Mouse (Mus musculus): Measurements from ENCODE around the gene Ptpn7. TPM values are rescaled to one million over a fixed set of nuclear protein-coding genes. Genes with fewer than 3 reads are reported as not detected.
"Not testable (repeated sequence)": the region's sequence is repeated elsewhere in the genome, so short reads cannot be mapped to it uniquely, and the experiment has no call there.

The Ptpn7 gene
- polyA plus RNA-seq, 1 experiment from 2014 or later, result 2.1 TPM

DNA sequence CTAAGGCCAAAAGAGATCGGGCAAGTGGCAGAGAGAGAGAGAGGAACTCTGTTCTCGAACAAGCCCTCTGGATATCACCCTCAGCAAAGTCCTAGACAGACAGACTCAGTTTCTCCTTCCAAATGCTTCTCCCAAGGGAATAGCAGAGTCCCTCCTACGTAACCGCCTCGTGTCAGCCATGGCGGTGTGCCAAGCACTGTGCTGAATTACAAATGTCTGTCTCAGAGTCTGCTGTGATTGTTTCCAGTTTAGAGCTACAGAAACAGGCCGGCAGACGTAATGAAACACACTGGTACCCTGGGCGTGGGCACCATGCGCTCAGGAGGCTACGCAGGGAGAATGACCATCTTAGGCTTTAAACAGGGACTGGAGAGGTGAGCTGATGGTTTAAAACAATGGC is 36.2 kb upstream of the Ptpn7 start:
- no peak overlapping the region for H3K27ac ChIP-seq (replicated peaks; ENCODE audit: low read depth, low read length)
- DNase-seq (ENCODE audit: low spot score) (no peak), ATAC-seq (ENCODE audit: low read depth) (no peak)
- H3K36me3 ChIP-seq (ENCODE audit: control insufficient read depth, insufficient read depth, low read length), result no peaks in the 10 kb centered on the region
- no peak overlapping the region for H3K9ac ChIP-seq (ENCODE audit: low read depth, low read length)
- H3K4me3 ChIP-seq (ENCODE audit: low read depth, low read length), result no peak overlapping the region
- H3K9me3 ChIP-seq (ENCODE audit: control insufficient read depth, low read length), result no peaks in the 10 kb centered on the region
- H3K27me3 ChIP-seq (replicated peaks; ENCODE audit: control insufficient read depth, insufficient read depth, low read length), result peaks cover 6% of the 10 kb centered on the region; the same call in 1 of the 2 replicates
- WGBS, result 58% methylated on average over 11 of the region's 11 CpGs
- peaks cover 23% of the 10 kb centered on the region for H3K4me1 ChIP-seq (ENCODE audit: control insufficient read depth, insufficient read depth, low read length)
- H3K4me2 ChIP-seq (ENCODE audit: low read depth, low read length), result no peak overlapping the region

DNA sequence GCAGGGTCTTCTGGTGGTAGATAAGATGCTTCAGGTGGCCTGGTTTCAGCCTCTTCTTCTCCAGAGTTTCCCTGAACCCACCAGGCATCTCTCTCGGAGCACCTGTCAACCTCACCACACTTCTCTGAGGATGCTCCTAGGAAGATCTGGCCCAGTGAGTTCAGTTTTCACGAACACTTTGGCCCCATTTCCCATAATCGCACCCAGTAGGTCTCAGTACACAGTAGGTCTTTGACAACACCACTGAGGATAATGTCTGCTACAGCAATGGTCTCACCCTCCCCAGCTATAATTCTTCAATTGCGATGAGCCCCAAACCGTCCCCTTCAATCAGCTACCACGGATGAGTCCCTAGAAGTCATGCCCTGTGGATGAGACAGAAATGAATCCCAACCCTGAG is 35.1 kb upstream of the Ptpn7 start:
- no peak for ATAC-seq (ENCODE audit: low read depth)
- no peak overlapping the region for H3K27ac ChIP-seq (replicated peaks; ENCODE audit: low read depth, low read length)
- peaks cover 10% of the 10 kb centered on the region; the same call in 1 of the 2 replicates for H3K27me3 ChIP-seq (replicated peaks; ENCODE audit: control insufficient read depth, insufficient read depth, low read length)
- peaks cover 23% of the 10 kb centered on the region for H3K4me1 ChIP-seq (ENCODE audit: control insufficient read depth, insufficient read depth, low read length)
- H3K4me2 ChIP-seq (ENCODE audit: low read depth, low read length), result no peak overlapping the region
- H3K9ac ChIP-seq (ENCODE audit: low read depth, low read length), result no peak overlapping the region
- no peaks in the 10 kb centered on the region for H3K36me3 ChIP-seq (ENCODE audit: control insufficient read depth, insufficient read depth, low read length)
- DNase-seq (ENCODE audit: low spot score), result no peak
- 91% methylated on average over 6 of the region's 6 CpGs for WGBS
- H3K4me3 ChIP-seq (ENCODE audit: low read depth, low read length), result no peak overlapping the region
- no peaks in the 10 kb centered on the region for H3K9me3 ChIP-seq (ENCODE audit: control insufficient read depth, low read length)

DNA sequence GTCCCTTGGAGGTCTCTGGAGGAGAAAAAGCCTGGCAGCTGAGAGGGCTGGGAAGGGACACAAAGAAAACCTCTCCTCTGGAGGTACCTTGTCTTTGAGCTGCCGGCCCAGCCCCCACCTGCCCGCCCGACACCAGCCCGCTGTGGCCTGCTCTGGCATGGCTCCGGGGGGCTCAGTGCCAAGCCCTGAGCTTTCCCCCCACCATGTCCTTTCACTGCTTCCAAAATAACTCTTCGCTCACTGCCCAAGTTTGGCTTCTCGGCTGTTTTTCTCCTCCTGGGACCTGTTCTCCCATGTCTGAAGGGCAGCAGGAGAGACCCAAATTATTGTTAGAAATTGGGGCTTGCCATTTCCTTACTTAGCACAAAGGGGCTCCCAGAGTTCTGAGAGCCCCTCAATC is 34.1 kb upstream of the Ptpn7 start:
- Histone ChIP-seq H3K9me3 (ENCODE audit: control insufficient read depth, low read length) (no peaks in the 10 kb centered on the region), H3K27ac (replicated peaks; ENCODE audit: low read depth, low read length) (no peak overlapping the region), H3K36me3 (ENCODE audit: control insufficient read depth, insufficient read depth, low read length) (no peaks in the 10 kb centered on the region), H3K9ac (ENCODE audit: low read depth, low read length) (no peak overlapping the region), H3K4me1 (ENCODE audit: control insufficient read depth, insufficient read depth, low read length) (peaks cover 23% of the 10 kb centered on the region), H3K4me3 (ENCODE audit: low read depth, low read length) (no peak overlapping the region), H3K4me2 (ENCODE audit: low read depth, low read length) (no peak overlapping the region), H3K27me3 (replicated peaks; ENCODE audit: control insufficient read depth, insufficient read depth, low read length) (peaks cover 14% of the 10 kb centered on the region; the same call in 1 of the 2 replicates)
- ATAC-seq (ENCODE audit: low read depth) (no peak), DNase-seq (ENCODE audit: low spot score) (no peak)
- WGBS, result 70% methylated on average over 2 of the region's 7 CpGs

DNA sequence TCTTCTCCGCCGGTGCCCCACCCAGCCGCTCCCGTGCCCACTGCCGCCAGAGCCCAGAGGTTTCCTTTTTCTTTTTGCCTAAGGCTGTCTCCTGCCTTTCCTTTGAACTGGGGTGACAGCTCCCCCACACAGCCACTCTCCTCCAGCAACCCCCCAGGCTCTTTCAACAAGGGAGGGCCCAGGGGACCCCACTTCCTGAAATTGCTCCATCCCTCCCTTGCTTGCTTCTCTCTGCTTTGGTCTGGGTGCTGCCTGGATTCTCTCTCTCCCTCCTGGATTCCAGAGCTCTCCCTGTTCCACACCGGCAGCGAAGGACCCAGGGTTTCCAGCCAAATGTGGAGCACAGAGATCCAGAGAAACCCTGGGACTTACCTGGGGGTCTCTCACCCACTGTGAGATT is 32.1 kb upstream of the Ptpn7 start:
- DNase-seq (ENCODE audit: low spot score), result no peak
- H3K36me3 ChIP-seq (ENCODE audit: control insufficient read depth, insufficient read depth, low read length), result no peaks in the 10 kb centered on the region
- 28% methylated on average over 7 of the region's 7 CpGs for WGBS
- H3K27me3 ChIP-seq (replicated peaks; ENCODE audit: control insufficient read depth, insufficient read depth, low read length), result peaks cover 29% of the 10 kb centered on the region
- no peak overlapping the region for H3K9ac ChIP-seq (ENCODE audit: low read depth, low read length)
- no peak overlapping the region for H3K4me3 ChIP-seq (ENCODE audit: low read depth, low read length)
- H3K4me2 ChIP-seq (ENCODE audit: low read depth, low read length), result no peak overlapping the region
- peaks cover 26% of the 10 kb centered on the region for H3K4me1 ChIP-seq (ENCODE audit: control insufficient read depth, insufficient read depth, low read length)
- no peak for ATAC-seq (ENCODE audit: low read depth)
- H3K27ac ChIP-seq (replicated peaks; ENCODE audit: low read depth, low read length), result no peak overlapping the region
- no peaks in the 10 kb centered on the region for H3K9me3 ChIP-seq (ENCODE audit: control insufficient read depth, low read length)

DNA sequence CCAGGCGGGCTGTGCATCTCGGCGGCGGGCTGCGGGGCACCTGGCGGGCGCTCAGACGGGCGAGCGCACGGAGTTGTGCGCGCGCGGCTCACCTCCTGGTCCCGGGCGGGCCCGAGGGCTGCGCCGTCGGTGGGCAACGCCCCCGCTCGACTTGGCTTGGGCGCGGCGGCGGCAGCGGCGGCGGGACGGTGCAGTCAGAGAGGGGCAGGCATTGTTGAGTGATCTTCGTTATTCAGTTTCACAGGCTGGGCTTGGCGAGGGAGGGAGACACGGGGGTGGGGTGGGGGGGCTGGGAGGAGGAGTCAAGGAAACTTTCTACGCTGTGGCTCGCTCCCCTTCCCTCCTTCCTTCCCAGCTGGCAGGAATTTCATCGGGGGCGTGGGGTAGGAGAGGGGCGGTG is 27.4 kb upstream of the Ptpn7 start, which contains the start of gene Lgr6:
Lgr6 (minus strand) TSS at position 153 of the 400 bp plus-strand sequence.
- under 1% methylated on average over 16 of the region's 40 CpGs for WGBS
- Histone ChIP-seq H3K4me1 (ENCODE audit: control insufficient read depth, insufficient read depth, low read length) (peaks cover 18% of the 10 kb centered on the region; the same call in 1 of the 2 replicates), H3K27me3 (replicated peaks; ENCODE audit: control insufficient read depth, insufficient read depth, low read length) (peaks cover 32% of the 10 kb centered on the region), H3K4me2 (ENCODE audit: low read depth, low read length) (peak within 1 kb of the TSS; percentile 75), H3K27ac (replicated peaks; ENCODE audit: low read depth, low read length) (no peak within 1 kb of the TSS), H3K9ac (ENCODE audit: low read depth, low read length) (peak within 1 kb of the TSS; percentile 60), H3K9me3 (ENCODE audit: control insufficient read depth, low read length) (no peaks in the 10 kb centered on the region), H3K4me3 (ENCODE audit: low read depth, low read length) (peak within 1 kb of the TSS; percentile 52), H3K36me3 (ENCODE audit: control insufficient read depth, insufficient read depth, low read length) (no peaks in the 10 kb centered on the region)
- ATAC-seq (ENCODE audit: low read depth) (peak; percentile 49), DNase-seq (ENCODE audit: low spot score) (peak; percentile 62)

DNA sequence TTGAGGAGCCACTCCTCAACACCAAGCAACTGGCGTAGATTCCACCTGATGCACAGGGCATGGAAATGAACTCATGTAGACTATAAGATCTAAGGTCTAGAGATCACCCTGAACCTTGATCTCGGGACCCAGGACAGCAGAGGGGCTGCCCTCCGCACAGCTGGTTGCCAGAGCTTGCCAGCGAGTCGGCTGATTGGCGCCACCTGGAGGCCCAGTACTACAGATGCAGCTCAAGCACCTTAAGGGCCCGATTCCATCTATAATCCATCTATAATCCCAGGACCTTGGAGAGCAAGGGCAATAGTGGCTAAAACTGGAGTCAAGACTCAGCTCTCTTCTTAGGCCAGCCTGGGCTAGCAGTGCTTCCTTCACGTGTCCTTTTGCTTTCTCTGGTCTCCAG is 26.5 kb upstream of the Ptpn7 start:
- DNase-seq (ENCODE audit: low spot score) (peak; percentile 77), ATAC-seq (ENCODE audit: low read depth) (peak; percentile 20; the same call in 1 of the 2 replicates)
- Histone ChIP-seq H3K9me3 (ENCODE audit: control insufficient read depth, low read length) (no peaks in the 10 kb centered on the region), H3K4me3 (ENCODE audit: low read depth, low read length) (peak overlapping the region; percentile 52), H3K4me1 (ENCODE audit: control insufficient read depth, insufficient read depth, low read length) (peaks cover 12% of the 10 kb centered on the region; the same call in 1 of the 2 replicates), H3K27ac (replicated peaks; ENCODE audit: low read depth, low read length) (no peak overlapping the region), H3K9ac (ENCODE audit: low read depth, low read length) (no peak overlapping the region), H3K36me3 (ENCODE audit: control insufficient read depth, insufficient read depth, low read length) (no peaks in the 10 kb centered on the region), H3K4me2 (ENCODE audit: low read depth, low read length) (peak overlapping the region; percentile 75), H3K27me3 (replicated peaks; ENCODE audit: control insufficient read depth, insufficient read depth, low read length) (peaks cover 29% of the 10 kb centered on the region)
- WGBS, result 0% methylated on average over 8 of the region's 8 CpGs

DNA sequence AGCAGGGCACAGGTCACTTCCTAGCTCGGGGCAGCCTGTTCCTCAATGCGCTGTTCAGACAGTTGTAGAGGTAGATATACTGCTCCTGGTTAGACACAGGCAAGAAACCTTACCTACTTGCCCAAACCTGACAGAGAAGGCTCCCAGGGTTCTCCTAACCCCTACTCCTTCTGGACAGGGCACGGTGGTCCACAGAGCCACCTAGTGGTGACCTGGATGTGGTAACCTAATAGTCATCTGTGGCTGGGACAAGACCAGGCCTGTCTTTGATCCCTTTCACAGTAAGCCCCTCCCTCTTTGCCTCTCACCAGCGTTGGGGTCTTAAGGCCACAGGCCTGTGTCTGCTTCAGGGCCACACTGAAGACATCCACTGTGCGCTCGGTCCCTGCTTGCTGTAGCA is 23.9 kb upstream of the Ptpn7 start:
- peaks cover 12% of the 10 kb centered on the region; the same call in 1 of the 2 replicates for H3K4me1 ChIP-seq (ENCODE audit: control insufficient read depth, insufficient read depth, low read length)
- DNase-seq (ENCODE audit: low spot score) (no peak), ATAC-seq (ENCODE audit: low read depth) (no peak)
- no peak overlapping the region for H3K27ac ChIP-seq (replicated peaks; ENCODE audit: low read depth, low read length)
- no peaks in the 10 kb centered on the region for H3K9me3 ChIP-seq (ENCODE audit: control insufficient read depth, low read length)
- no peak overlapping the region for H3K4me3 ChIP-seq (ENCODE audit: low read depth, low read length)
- H3K27me3 ChIP-seq (replicated peaks; ENCODE audit: control insufficient read depth, insufficient read depth, low read length), result peaks cover 18% of the 10 kb centered on the region
- H3K36me3 ChIP-seq (ENCODE audit: control insufficient read depth, insufficient read depth, low read length), result no peaks in the 10 kb centered on the region
- H3K4me2 ChIP-seq (ENCODE audit: low read depth, low read length), result no peak overlapping the region
- 42% methylated on average over 6 of the region's 6 CpGs for WGBS
- H3K9ac ChIP-seq (ENCODE audit: low read depth, low read length), result no peak overlapping the region

DNA sequence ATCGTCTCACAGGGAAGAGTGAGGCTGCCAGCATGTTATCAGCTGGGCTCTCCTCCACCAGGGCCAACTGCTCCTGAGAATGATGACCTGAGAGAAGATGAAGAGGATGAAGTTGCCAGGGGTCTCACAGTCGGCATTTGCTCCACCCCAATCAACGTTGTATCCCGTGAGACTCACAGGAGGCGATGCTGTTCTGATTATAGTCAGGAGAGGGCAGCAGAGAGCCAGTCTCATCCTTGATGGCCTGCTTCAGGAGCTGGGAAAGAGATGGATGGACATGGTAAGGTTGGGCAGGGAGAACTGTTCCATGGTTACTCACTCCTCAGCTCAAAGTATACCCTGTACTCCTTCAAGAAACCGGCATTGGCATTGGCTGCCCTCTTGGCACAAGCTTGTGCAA is 22.4 kb upstream of the Ptpn7 start:
- Histone ChIP-seq H3K9ac (ENCODE audit: low read depth, low read length) (no peak overlapping the region), H3K27ac (replicated peaks; ENCODE audit: low read depth, low read length) (no peak overlapping the region), H3K9me3 (ENCODE audit: control insufficient read depth, low read length) (no peaks in the 10 kb centered on the region), H3K36me3 (ENCODE audit: control insufficient read depth, insufficient read depth, low read length) (no peaks in the 10 kb centered on the region), H3K4me3 (ENCODE audit: low read depth, low read length) (no peak overlapping the region), H3K4me1 (ENCODE audit: control insufficient read depth, insufficient read depth, low read length) (peaks cover 6% of the 10 kb centered on the region; the same call in 1 of the 2 replicates), H3K4me2 (ENCODE audit: low read depth, low read length) (no peak overlapping the region), H3K27me3 (replicated peaks; ENCODE audit: control insufficient read depth, insufficient read depth, low read length) (peaks cover 4% of the 10 kb centered on the region; the same call in 1 of the 2 replicates)
- WGBS, result 15% methylated on average over 6 of the region's 6 CpGs
- ATAC-seq (ENCODE audit: low read depth), result no peak
- DNase-seq (ENCODE audit: low spot score), result peak; percentile 47

DNA sequence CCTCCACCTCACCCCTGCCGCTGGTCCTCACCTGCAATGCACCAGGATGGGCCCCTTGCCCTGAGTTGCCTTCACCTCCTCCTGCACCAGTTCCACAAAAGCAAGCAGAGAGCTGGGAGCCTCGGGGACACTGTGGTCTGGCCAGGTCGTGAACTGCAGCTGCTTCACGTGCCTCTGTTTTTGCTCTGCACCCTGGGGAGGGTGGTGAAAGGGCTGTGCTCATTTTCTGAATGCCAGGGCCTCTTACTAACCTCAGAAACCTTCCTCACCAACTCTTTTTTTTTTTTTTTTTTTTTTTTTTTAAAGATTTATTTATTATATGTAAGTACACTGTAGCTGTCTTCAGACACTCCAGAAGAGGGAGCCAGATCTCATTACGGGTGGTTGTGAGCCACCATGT is 21.2 kb upstream of the Ptpn7 start:
- H3K36me3 ChIP-seq (ENCODE audit: control insufficient read depth, insufficient read depth, low read length); H3K27ac ChIP-seq (replicated peaks; ENCODE audit: low read depth, low read length); ATAC-seq (ENCODE audit: low read depth); H3K9me3 ChIP-seq (ENCODE audit: control insufficient read depth, low read length); H3K4me2 ChIP-seq (ENCODE audit: low read depth, low read length); H3K27me3 ChIP-seq (replicated peaks; ENCODE audit: control insufficient read depth, insufficient read depth, low read length); H3K4me3 ChIP-seq (ENCODE audit: low read depth, low read length); DNase-seq (ENCODE audit: low spot score); H3K4me1 ChIP-seq (ENCODE audit: control insufficient read depth, insufficient read depth, low read length); H3K9ac ChIP-seq (ENCODE audit: low read depth, low read length): not testable (repeated sequence)
- WGBS, result 39% methylated on average over 4 of the region's 5 CpGs

Measured in embryonic facial prominence, embryonic 14.5 days (tissue).